Mouse (Mus musculus): ENCODE data around the gene Zfp296. TPM values are rescaled to one million over a fixed set of nuclear protein-coding genes. Genes with fewer than 3 reads are reported as not detected.

Gene Zfp296
- polyA plus RNA-seq, 1 experiment from 2014 or later: 0.40 TPM

- Histone ChIP-seq H3K4me2 (peak overlapping the region; percentile 100; the same call in 1 of the 2 replicates), H3K9ac (no peak overlapping the region), H3K36me3 (peaks cover 30% of the 10 kb centered on the region), H3K9me3 (no peaks in the 10 kb centered on the region), H3K27me3 (no peaks in the 10 kb centered on the region), H3K4me3 (no peak overlapping the region), H3K4me1 (replicated peaks) (peaks cover 38% of the 10 kb centered on the region), H3K27ac (replicated peaks) (no peak overlapping the region)
- 94% methylated on average over 3 of the region's 3 CpGs for WGBS
- ATAC-seq (ENCODE audit: low read depth): no peak
These were observed 13.2 kb upstream of the Zfp296 start for GRCm38 (mm10) chr7:19563884-19564283.

GRCm38 (mm10) chr7:19564455-19564854, 12.6 kb upstream of the Zfp296 start:
- H3K27ac ChIP-seq (replicated peaks): no peak overlapping the region
- H3K36me3 ChIP-seq: peaks cover 36% of the 10 kb centered on the region
- no peaks in the 10 kb centered on the region for H3K9me3 ChIP-seq
- peaks cover 32% of the 10 kb centered on the region for H3K4me1 ChIP-seq (replicated peaks)
- WGBS: 92% methylated on average over 4 of the region's 4 CpGs
- no peak overlapping the region for H3K9ac ChIP-seq
- no peak overlapping the region for H3K4me3 ChIP-seq
- no peak for ATAC-seq (ENCODE audit: low read depth)
- no peak overlapping the region for H3K4me2 ChIP-seq
- no peaks in the 10 kb centered on the region for H3K27me3 ChIP-seq

- no peak overlapping the region for H3K4me2 ChIP-seq
- no peak for ATAC-seq (ENCODE audit: low read depth)
These were observed 11.3 kb upstream of the Zfp296 start for GRCm38 (mm10) chr7:19565803-19566202.

GRCm38 (mm10) chr7:19567426-19567825, 9.7 kb upstream of the Zfp296 start:
- H3K4me3 ChIP-seq: no peak overlapping the region
- H3K4me2 ChIP-seq: no peak overlapping the region
- H3K9ac ChIP-seq: no peak overlapping the region
- peaks cover 24% of the 10 kb centered on the region for H3K4me1 ChIP-seq (replicated peaks)
- no peak overlapping the region for H3K27ac ChIP-seq (replicated peaks)
- H3K9me3 ChIP-seq: no peaks in the 10 kb centered on the region
- peaks cover 46% of the 10 kb centered on the region for H3K36me3 ChIP-seq
- ATAC-seq (ENCODE audit: low read depth): no peak
- no peaks in the 10 kb centered on the region for H3K27me3 ChIP-seq
- 96% methylated on average over 8 of the region's 8 CpGs for WGBS

More at GRCm38 (mm10) chr7:19565803-19566202, 11.3 kb upstream of the Zfp296 start:
- WGBS: 90% methylated on average over 2 of the region's 2 CpGs
- Histone ChIP-seq H3K4me3 (no peak overlapping the region), H3K36me3 (peaks cover 42% of the 10 kb centered on the region), H3K27ac (replicated peaks) (no peak overlapping the region), H3K27me3 (no peaks in the 10 kb centered on the region), H3K9me3 (no peaks in the 10 kb centered on the region), H3K4me1 (replicated peaks) (peaks cover 18% of the 10 kb centered on the region), H3K9ac (no peak overlapping the region)

- no peak overlapping the region for H3K4me3 ChIP-seq
- ATAC-seq (ENCODE audit: low read depth): no peak
These were observed 7.4 kb upstream of the Zfp296 start for GRCm38 (mm10) chr7:19569647-19570046.

GRCm38 (mm10) chr7:19572926-19573775, 3.9 kb upstream of the Zfp296 start:
- under 1% methylated on average over 52 of the region's 53 CpGs for WGBS
- peaks cover 37% of the 10 kb centered on the region for H3K27me3 ChIP-seq
- no peaks in the 10 kb centered on the region for H3K9me3 ChIP-seq
- peak overlapping the region; percentile 79 for H3K27ac ChIP-seq (replicated peaks)
- H3K9ac ChIP-seq: peak overlapping the region; percentile 84
- ATAC-seq (ENCODE audit: low read depth): peak; percentile 82
- peak overlapping the region; percentile 67 for H3K4me3 ChIP-seq
- peaks cover 22% of the 10 kb centered on the region for H3K36me3 ChIP-seq
- peaks cover 38% of the 10 kb centered on the region for H3K4me1 ChIP-seq (replicated peaks)
- H3K4me2 ChIP-seq: peak overlapping the region; percentile 78

More at GRCm38 (mm10) chr7:19569647-19570046, 7.4 kb upstream of the Zfp296 start:
- H3K4me1 ChIP-seq (replicated peaks): peaks cover 26% of the 10 kb centered on the region
- H3K36me3 ChIP-seq: peaks cover 39% of the 10 kb centered on the region
- no peak overlapping the region for H3K27ac ChIP-seq (replicated peaks)
- no peak overlapping the region for H3K4me2 ChIP-seq
- peaks cover 2% of the 10 kb centered on the region for H3K27me3 ChIP-seq
- WGBS: 85% methylated on average over 3 of the region's 3 CpGs
- H3K9ac ChIP-seq: no peak overlapping the region
- no peaks in the 10 kb centered on the region for H3K9me3 ChIP-seq

GRCm38 (mm10) chr7:19573776-19574140, 3.3 kb upstream of the Zfp296 start:
- H3K4me2 ChIP-seq: peak overlapping the region; percentile 78
- WGBS: 26% methylated on average over 16 of the region's 16 CpGs
- no peaks in the 10 kb centered on the region for H3K9me3 ChIP-seq
- H3K27me3 ChIP-seq: peaks cover 43% of the 10 kb centered on the region
- H3K4me3 ChIP-seq: peak overlapping the region; percentile 67
- peak overlapping the region; percentile 84 for H3K9ac ChIP-seq
- peaks cover 17% of the 10 kb centered on the region for H3K36me3 ChIP-seq
- peaks cover 38% of the 10 kb centered on the region for H3K4me1 ChIP-seq (replicated peaks)
- peak; percentile 37; the same call in 1 of the 2 replicates for ATAC-seq (ENCODE audit: low read depth)
- H3K27ac ChIP-seq (replicated peaks): peak overlapping the region; percentile 79; the same call in 1 of the 2 replicates

GRCm38 (mm10) chr7:19575559-19575958, 1.5 kb upstream of the Zfp296 start:
- peaks cover 38% of the 10 kb centered on the region for H3K4me1 ChIP-seq (replicated peaks)
- H3K4me3 ChIP-seq: no peak overlapping the region
- no peak for ATAC-seq (ENCODE audit: low read depth)
- no peaks in the 10 kb centered on the region for H3K9me3 ChIP-seq
- peaks cover 61% of the 10 kb centered on the region for H3K27me3 ChIP-seq
- H3K36me3 ChIP-seq: peaks cover 16% of the 10 kb centered on the region
- no peak overlapping the region for H3K9ac ChIP-seq
- H3K27ac ChIP-seq (replicated peaks): no peak overlapping the region
- no peak overlapping the region for H3K4me2 ChIP-seq
- WGBS: 57% methylated on average over 3 of the region's 3 CpGs

GRCm38 (mm10) chr7:19577877-19578414, 859 bp downstream of the Zfp296 start:
- Histone ChIP-seq H3K27me3 (peaks cover 61% of the 10 kb centered on the region), H3K4me1 (replicated peaks) (peaks cover 21% of the 10 kb centered on the region), H3K4me2 (peak overlapping the region; percentile 54), H3K4me3 (peak overlapping the region; percentile 29), H3K9ac (no peak overlapping the region), H3K36me3 (peaks cover 36% of the 10 kb centered on the region), H3K27ac (replicated peaks) (no peak overlapping the region), H3K9me3 (no peaks in the 10 kb centered on the region)
- ATAC-seq (ENCODE audit: low read depth): no peak
- 13% methylated on average over 10 of the region's 10 CpGs for WGBS

- peaks cover 61% of the 10 kb centered on the region for H3K27me3 ChIP-seq
- H3K4me3 ChIP-seq: no peak overlapping the region
- H3K4me2 ChIP-seq: no peak overlapping the region
- ATAC-seq (ENCODE audit: low read depth): no peak
- H3K4me1 ChIP-seq (replicated peaks): peaks cover 21% of the 10 kb centered on the region
- H3K36me3 ChIP-seq: peaks cover 41% of the 10 kb centered on the region
- no peak overlapping the region for H3K9ac ChIP-seq
- no peaks in the 10 kb centered on the region for H3K9me3 ChIP-seq
- 64% methylated on average over 4 of the region's 4 CpGs for WGBS
- no peak overlapping the region for H3K27ac ChIP-seq (replicated peaks)
These were observed 1.3 kb downstream of the Zfp296 start for GRCm38 (mm10) chr7:19578436-19578835.

GRCm38 (mm10) chr7:19579751-19580150, 2.7 kb downstream of the Zfp296 start:
- no peak overlapping the region for H3K4me3 ChIP-seq
- H3K9me3 ChIP-seq: no peaks in the 10 kb centered on the region
- H3K27ac ChIP-seq (replicated peaks): no peak overlapping the region
- no peak overlapping the region for H3K4me2 ChIP-seq
- H3K4me1 ChIP-seq (replicated peaks): peaks cover 12% of the 10 kb centered on the region
- H3K36me3 ChIP-seq: peaks cover 54% of the 10 kb centered on the region
- H3K27me3 ChIP-seq: peaks cover 58% of the 10 kb centered on the region
- H3K9ac ChIP-seq: no peak overlapping the region
- ATAC-seq (ENCODE audit: low read depth): no peak
- WGBS: 85% methylated on average over 10 of the region's 10 CpGs

GRCm38 (mm10) chr7:19580634-19581033, 3.5 kb downstream of the Zfp296 start:
- Histone ChIP-seq H3K27ac (replicated peaks) (no peak overlapping the region), H3K9me3 (no peaks in the 10 kb centered on the region), H3K36me3 (peaks cover 63% of the 10 kb centered on the region), H3K27me3 (peaks cover 49% of the 10 kb centered on the region), H3K4me1 (replicated peaks) (peaks cover 12% of the 10 kb centered on the region), H3K9ac (no peak overlapping the region), H3K4me2 (no peak overlapping the region), H3K4me3 (no peak overlapping the region)
- no peak for ATAC-seq (ENCODE audit: low read depth)
- WGBS: 91% methylated on average over 8 of the region's 8 CpGs

Data from neural tube, embryonic 13.5 days (tissue).